Mouse (Mus musculus): ENCODE measurements around the gene Ttll12.

DNA sequence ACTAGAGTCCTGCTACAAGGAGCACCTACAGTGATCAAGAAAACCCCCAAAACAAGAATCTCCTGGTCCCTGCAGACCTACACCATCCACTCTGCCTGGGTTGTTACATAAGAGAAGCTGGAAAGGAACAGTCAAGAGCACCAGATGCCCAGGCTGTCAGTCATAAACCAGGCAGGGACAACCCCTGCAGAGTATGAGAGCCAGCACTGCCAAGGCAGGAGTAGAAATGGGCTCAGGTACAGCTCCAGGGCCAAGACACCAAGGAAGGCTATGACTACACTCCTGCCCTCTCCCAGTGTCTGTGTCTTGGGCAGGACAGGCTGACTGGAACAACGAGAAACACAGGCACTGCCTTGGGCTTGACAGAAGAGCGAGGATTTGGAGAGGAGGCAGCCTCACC, 44.8 kb downstream of the Ttll12 start:
- TF ChIP-seq CTCF (IDR thresholded peaks at IDR 0.05; ENCODE audit: borderline replicate concordance, insufficient read depth, low read depth, low read length) (no peak), POLR2A (IDR thresholded peaks at IDR 0.05; ENCODE audit: borderline replicate concordance, insufficient read depth, low read length) (no peak)

All from cerebellum, adult 2 months (tissue).